Mouse (Mus musculus): ENCODE measurements around the gene Gli3.

- TF ChIP-seq CTCF (IDR thresholded peaks at IDR 0.05; ENCODE audit: low read depth, low read length) (no peak), POLR2A (IDR thresholded peaks at IDR 0.05; ENCODE audit: extremely low read depth, insufficient read depth, low read length) (no peak)
Measured at GRCm38 (mm10) chr13:15759633-15760441, 296.8 kb downstream of the Gli3 start.
